Mouse (Mus musculus) ES-Bruce4 (cell line): ENCODE results near the gene Exoc3l.

Source experiments
- CTCF ChIP-seq: IDR thresholded peaks from one replicate; pipeline ENCODE4 v1.8.1; 2011; ENCODE audit warnings: low read depth, low read length
- POLR2A ChIP-seq: IDR thresholded peaks from one replicate; pipeline ENCODE4 v1.8.1; 2011; ENCODE audit warnings: low read length; ENCODE audit not compliant: insufficient read depth

GRCm38 (mm10) chr8:105306146-105306691 is 10.3 kb upstream of the Exoc3l start:
- TF ChIP-seq CTCF (no peak), POLR2A (no peak)
